Mouse (Mus musculus): ENCODE measurements around the gene Rftn1.
A peak's percentile ranks its signal among the peaks of the same experiment; 100 is the strongest.
"Not testable (repeated sequence)": the region's sequence is repeated elsewhere in the genome, so short reads cannot be mapped to it uniquely, and the experiment has no call there.

Rftn1 gene

GRCm38 (mm10) chr17:50190131-50191015 lies at the start of gene Rftn1:
Gene Rftn1, minus strand, starts transcription at chr17:50190674.
- peak; percentile 67 for DNase-seq

- DNase-seq, result no peak
Measured at GRCm38 (mm10) chr17:50237818-50238610, 47.5 kb upstream of the Rftn1 start.

GRCm38 (mm10) chr17:50237436-50237709 lies 46.9 kb upstream of the Rftn1 start:
- DNase-seq, result peak; percentile 86

GRCm38 (mm10) chr17:50236702-50237435 lies 46.4 kb upstream of the Rftn1 start:
- DNase-seq, result no peak

GRCm38 (mm10) chr17:50235943-50236701 lies 45.6 kb upstream of the Rftn1 start:
- no peak for DNase-seq

- no peak for DNase-seq
Measured at GRCm38 (mm10) chr17:50233956-50234355, 43.5 kb upstream of the Rftn1 start.

GRCm38 (mm10) chr17:50232821-50233220 lies 42.3 kb upstream of the Rftn1 start:
- no peak for DNase-seq

- no peak for DNase-seq
Measured at GRCm38 (mm10) chr17:50231206-50231605, 40.7 kb upstream of the Rftn1 start.

- DNase-seq, result no peak
Measured at GRCm38 (mm10) chr17:50229534-50229933, 39.1 kb upstream of the Rftn1 start.

- DNase-seq, result no peak
Measured at GRCm38 (mm10) chr17:50227366-50227765, 36.9 kb upstream of the Rftn1 start.

GRCm38 (mm10) chr17:50224718-50225117 lies 34.2 kb upstream of the Rftn1 start:
- peak; percentile 22 for DNase-seq

- no peak for DNase-seq
Measured at GRCm38 (mm10) chr17:50217978-50218377, 27.5 kb upstream of the Rftn1 start.

GRCm38 (mm10) chr17:50215104-50215503 lies 24.6 kb upstream of the Rftn1 start:
- DNase-seq, result peak; percentile 27

- no peak for DNase-seq
Measured at GRCm38 (mm10) chr17:50213117-50213516, 22.6 kb upstream of the Rftn1 start.

GRCm38 (mm10) chr17:50211816-50212215 lies 21.3 kb upstream of the Rftn1 start:
- no peak for DNase-seq

- DNase-seq, result no peak
Measured at GRCm38 (mm10) chr17:50209831-50210230, 19.4 kb upstream of the Rftn1 start.

- no peak for DNase-seq
Measured at GRCm38 (mm10) chr17:50208137-50209045, 17.9 kb upstream of the Rftn1 start.

GRCm38 (mm10) chr17:50206262-50206661 lies 15.8 kb upstream of the Rftn1 start:
- DNase-seq, result not testable (repeated sequence)

GRCm38 (mm10) chr17:50205840-50206239 lies 15.4 kb upstream of the Rftn1 start:
- not testable (repeated sequence) for DNase-seq

- no peak for DNase-seq
Measured at GRCm38 (mm10) chr17:50205152-50205782, 14.8 kb upstream of the Rftn1 start.

Data from lung, postnatal 10 days (tissue).